Mouse (Mus musculus): ENCODE data around the gene Nfkb2. TPM values are rescaled to one million over a fixed set of nuclear protein-coding genes. Genes with fewer than 3 reads are reported as not detected.
A peak's percentile ranks its signal among the peaks of the same experiment; 100 is the strongest.

Nfkb2 gene
- polyA plus RNA-seq (2012; rRNA removed) = 41.4 and 89.6 TPM in 2 replicates

- Histone ChIP-seq H3K4me1 (ENCODE audit: control insufficient read depth, insufficient read depth, insufficient read length, low read length) (peaks cover 9% of the 10 kb centered on the region), H3K27ac (ENCODE audit: insufficient read depth, low read depth, low read length) (peak within 1 kb of the TSS; percentile 98), H3K4me3 (ENCODE audit: low read depth, low read length) (peak within 1 kb of the TSS; percentile 77), H3K27me3 (ENCODE audit: control insufficient read depth, insufficient read depth, low read length) (no peaks in the 10 kb centered on the region), H3K36me3 (ENCODE audit: control insufficient read depth, insufficient read depth, low read length) (peaks cover 15% of the 10 kb centered on the region)
- WGBS = under 1% methylated on average over 39 of the region's 39 CpGs
- TF ChIP-seq CTCF (IDR thresholded peaks at IDR 0.05; ENCODE audit: extremely low read depth, insufficient read length, insufficient replicate concordance, low read depth, low read length) (peak; percentile 98), POLR2A (IDR thresholded peaks at IDR 0.05; ENCODE audit: low read depth, low read length) (peak; percentile 90)
Observed at GRCm38 (mm10) chr19:46304216-46304841, at the start of gene Nfkb2. Nfkb2 (plus strand) TSS chr19:46304320.

- no peak for TF ChIP-seq CTCF (IDR thresholded peaks at IDR 0.05; ENCODE audit: extremely low read depth, insufficient read length, insufficient replicate concordance, low read depth, low read length)
- TF ChIP-seq POLR2A (IDR thresholded peaks at IDR 0.05; ENCODE audit: low read depth, low read length) = no peak
- Histone ChIP-seq H3K27me3 (ENCODE audit: control insufficient read depth, insufficient read depth, low read length) (no peaks in the 10 kb centered on the region), H3K4me3 (ENCODE audit: low read depth, low read length) (no peak overlapping the region), H3K36me3 (ENCODE audit: control insufficient read depth, insufficient read depth, low read length) (peaks cover 94% of the 10 kb centered on the region), H3K4me1 (ENCODE audit: control insufficient read depth, insufficient read depth, insufficient read length, low read length) (no peaks in the 10 kb centered on the region), H3K27ac (ENCODE audit: insufficient read depth, low read depth, low read length) (no peak overlapping the region)
- WGBS = 92% methylated on average over 7 of the region's 7 CpGs
Observed at GRCm38 (mm10) chr19:46264762-46265161, 39.4 kb upstream of the Nfkb2 start.

GRCm38 (mm10) chr19:46275307-46275706 is 28.8 kb upstream of the Nfkb2 start:
- Histone ChIP-seq H3K27ac (ENCODE audit: insufficient read depth, low read depth, low read length) (no peak overlapping the region), H3K27me3 (ENCODE audit: control insufficient read depth, insufficient read depth, low read length) (no peaks in the 10 kb centered on the region), H3K36me3 (ENCODE audit: control insufficient read depth, insufficient read depth, low read length) (peaks cover 63% of the 10 kb centered on the region), H3K4me1 (ENCODE audit: control insufficient read depth, insufficient read depth, insufficient read length, low read length) (no peaks in the 10 kb centered on the region), H3K4me3 (ENCODE audit: low read depth, low read length) (no peak overlapping the region)
- TF ChIP-seq POLR2A (IDR thresholded peaks at IDR 0.05; ENCODE audit: low read depth, low read length) (no peak), CTCF (IDR thresholded peaks at IDR 0.05; ENCODE audit: extremely low read depth, insufficient read length, insufficient replicate concordance, low read depth, low read length) (peak; percentile 55; the same call in 1 of the 2 replicates)

GRCm38 (mm10) chr19:46282081-46282849 is 21.9 kb upstream of the Nfkb2 start:
- no peak overlapping the region for H3K4me3 ChIP-seq (ENCODE audit: low read depth, low read length)
- no peak overlapping the region for H3K27ac ChIP-seq (ENCODE audit: insufficient read depth, low read depth, low read length)
- no peaks in the 10 kb centered on the region for H3K4me1 ChIP-seq (ENCODE audit: control insufficient read depth, insufficient read depth, insufficient read length, low read length)
- peaks cover 78% of the 10 kb centered on the region for H3K36me3 ChIP-seq (ENCODE audit: control insufficient read depth, insufficient read depth, low read length)
- 92% methylated on average over 11 of the region's 11 CpGs for WGBS
- no peak for TF ChIP-seq CTCF (IDR thresholded peaks at IDR 0.05; ENCODE audit: extremely low read depth, insufficient read length, insufficient replicate concordance, low read depth, low read length)
- TF ChIP-seq POLR2A (IDR thresholded peaks at IDR 0.05; ENCODE audit: low read depth, low read length) = no peak
- H3K27me3 ChIP-seq (ENCODE audit: control insufficient read depth, insufficient read depth, low read length) = no peaks in the 10 kb centered on the region

GRCm38 (mm10) chr19:46284686-46285085 is 19.4 kb upstream of the Nfkb2 start:
- Histone ChIP-seq H3K27ac (ENCODE audit: insufficient read depth, low read depth, low read length) (no peak overlapping the region), H3K27me3 (ENCODE audit: control insufficient read depth, insufficient read depth, low read length) (no peaks in the 10 kb centered on the region), H3K4me3 (ENCODE audit: low read depth, low read length) (no peak overlapping the region), H3K4me1 (ENCODE audit: control insufficient read depth, insufficient read depth, insufficient read length, low read length) (no peaks in the 10 kb centered on the region), H3K36me3 (ENCODE audit: control insufficient read depth, insufficient read depth, low read length) (peaks cover 64% of the 10 kb centered on the region)
- WGBS = 98% methylated on average over 4 of the region's 4 CpGs
- TF ChIP-seq POLR2A (IDR thresholded peaks at IDR 0.05; ENCODE audit: low read depth, low read length) (no peak), CTCF (IDR thresholded peaks at IDR 0.05; ENCODE audit: extremely low read depth, insufficient read length, insufficient replicate concordance, low read depth, low read length) (no peak)

GRCm38 (mm10) chr19:46285631-46286030 is 18.5 kb upstream of the Nfkb2 start:
- 89% methylated on average over 7 of the region's 7 CpGs for WGBS

GRCm38 (mm10) chr19:46286047-46286446 is 18.1 kb upstream of the Nfkb2 start:
- H3K4me1 ChIP-seq (ENCODE audit: control insufficient read depth, insufficient read depth, insufficient read length, low read length) = no peaks in the 10 kb centered on the region

More at GRCm38 (mm10) chr19:46285631-46286030, 18.5 kb upstream of the Nfkb2 start:
- TF ChIP-seq POLR2A (IDR thresholded peaks at IDR 0.05; ENCODE audit: low read depth, low read length) (no peak), CTCF (IDR thresholded peaks at IDR 0.05; ENCODE audit: extremely low read depth, insufficient read length, insufficient replicate concordance, low read depth, low read length) (no peak)
- H3K4me1 ChIP-seq (ENCODE audit: control insufficient read depth, insufficient read depth, insufficient read length, low read length) = no peaks in the 10 kb centered on the region
- no peaks in the 10 kb centered on the region for H3K27me3 ChIP-seq (ENCODE audit: control insufficient read depth, insufficient read depth, low read length)
- no peak overlapping the region for H3K4me3 ChIP-seq (ENCODE audit: low read depth, low read length)
- no peak overlapping the region for H3K27ac ChIP-seq (ENCODE audit: insufficient read depth, low read depth, low read length)
- peaks cover 55% of the 10 kb centered on the region for H3K36me3 ChIP-seq (ENCODE audit: control insufficient read depth, insufficient read depth, low read length)

More at GRCm38 (mm10) chr19:46286047-46286446, 18.1 kb upstream of the Nfkb2 start:
- Histone ChIP-seq H3K27me3 (ENCODE audit: control insufficient read depth, insufficient read depth, low read length) (no peaks in the 10 kb centered on the region), H3K36me3 (ENCODE audit: control insufficient read depth, insufficient read depth, low read length) (peaks cover 52% of the 10 kb centered on the region), H3K27ac (ENCODE audit: insufficient read depth, low read depth, low read length) (no peak overlapping the region), H3K4me3 (ENCODE audit: low read depth, low read length) (no peak overlapping the region)
- 68% methylated on average over 6 of the region's 6 CpGs for WGBS
- no peak for TF ChIP-seq CTCF (IDR thresholded peaks at IDR 0.05; ENCODE audit: extremely low read depth, insufficient read length, insufficient replicate concordance, low read depth, low read length)
- no peak for TF ChIP-seq POLR2A (IDR thresholded peaks at IDR 0.05; ENCODE audit: low read depth, low read length)
